Mouse (Mus musculus): ENCODE measurements around the gene Farsb.

DNA sequence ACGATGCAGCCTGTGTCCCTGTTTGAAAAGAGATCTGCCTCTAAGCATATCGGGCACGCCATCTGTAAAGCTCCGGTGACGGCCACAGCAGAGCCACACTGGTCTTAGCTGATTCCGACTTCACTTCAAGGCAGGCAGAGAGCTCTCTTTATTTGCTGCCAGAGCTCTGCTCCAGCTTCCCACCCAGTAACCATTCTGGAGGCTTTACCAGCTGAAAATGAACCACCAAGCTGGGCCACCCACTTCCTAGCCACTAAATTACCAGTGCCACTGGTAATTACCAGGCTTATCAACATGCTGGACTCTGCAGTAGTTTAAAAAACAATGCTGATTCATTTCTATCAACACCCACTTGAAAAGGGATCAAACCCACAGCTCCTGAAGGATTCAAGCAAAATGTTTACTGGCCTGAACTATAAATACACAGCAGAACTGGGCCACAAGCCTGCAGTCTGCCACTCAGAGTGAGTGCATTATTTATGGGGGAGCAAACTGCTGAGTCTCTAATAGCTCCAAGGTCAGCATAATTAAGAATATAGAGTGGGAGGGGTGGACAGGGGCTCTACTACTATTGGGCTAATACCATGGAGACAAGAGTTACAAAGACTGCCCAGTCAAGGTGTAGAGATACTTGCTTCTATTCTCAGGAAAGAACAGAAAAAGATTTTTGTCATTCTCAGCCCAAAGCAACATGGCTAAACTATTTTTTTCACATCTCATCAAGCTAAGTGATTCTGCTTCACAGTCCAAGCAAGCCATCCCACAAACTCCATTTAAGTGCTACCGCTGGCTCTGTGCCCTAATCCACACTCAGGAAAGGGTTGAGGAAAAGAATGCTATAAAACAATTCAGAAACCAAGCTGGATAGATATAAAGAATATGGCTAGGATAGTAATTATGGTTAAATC lies 62.6 kb downstream of the Farsb start:
- TF ChIP-seq EP300 (IDR thresholded peaks at IDR 0.05; ENCODE audit: low read length) (no peak), ETS1 (conservative IDR thresholded peaks at IDR 0.05; ENCODE audit: low read depth, low read length) (no peak), CTCF (conservative IDR thresholded peaks at IDR 0.05 in 1 of 2, IDR thresholded peaks at IDR 0.05 in 1 of 2; ENCODE audit: low read depth in 2 of 2, low read length in 2 of 2) (no peak), NELFE (IDR thresholded peaks at IDR 0.05; ENCODE audit: low read depth, low read length) (no peak), SMC3 (IDR thresholded peaks at IDR 0.05; ENCODE audit: low read depth, low read length) (no peak), POLR2A (IDR thresholded peaks at IDR 0.05; ENCODE audit: low read depth, low read length) (no peak), MXI1 (IDR thresholded peaks at IDR 0.05; ENCODE audit: low read depth, low read length) (no peak), TCF12 (IDR thresholded peaks at IDR 0.05; ENCODE audit: low read depth, low read length) (no peak), E2F4 (IDR thresholded peaks at IDR 0.05; ENCODE audit: insufficient replicate concordance, low read depth, low read length) (no peak), RCOR1 (conservative IDR thresholded peaks at IDR 0.05; ENCODE audit: low read depth, low read length) (no peak)
